Mouse (Mus musculus) cerebellum, adult 2 months (tissue): ENCODE measurements around the gene Timp4. TPM values are rescaled to one million over a fixed set of nuclear protein-coding genes. Genes with fewer than 3 reads are reported as not detected.

Experiments
- DNase-seq, 2 experiments: peaks; one replicate each; pipeline ENCODE4 v3.0.0; 2021
- H3K27ac ChIP-seq: fragments of 200-500 bp; 2 replicates; pipeline ENCODE4 v1.5.1; 2012; ENCODE audit warnings: low read length, control low read depth, inconsistent platforms; ENCODE audit not compliant: insufficient read depth
- H3K27me3 ChIP-seq: fragments of 200-500 bp; 2 replicates; pipeline ENCODE4 v1.6.1; 2012; ENCODE audit warnings: inconsistent platforms, mild to moderate bottlenecking, low read length, moderate library complexity; ENCODE audit not compliant: control insufficient read depth, insufficient read depth
- H3K4me1 ChIP-seq: fragments of 200-500 bp; 2 replicates; pipeline ENCODE4 v1.6.1; 2011; ENCODE audit warnings: low read length; ENCODE audit not compliant: control insufficient read depth, insufficient read depth
- H3K4me3 ChIP-seq: fragments of 200-500 bp; replicated peaks from 2 replicates; pipeline ENCODE3; 2011; ENCODE audit warnings: mild to moderate bottlenecking, low read depth, low read length, control low read depth; ENCODE audit not compliant: insufficient read depth
- CTCF ChIP-seq: fragments of 200-500 bp; IDR thresholded peaks from 2 replicates; pipeline ENCODE4 v1.5.1; 2011; ENCODE audit warnings: low read depth, mild to moderate bottlenecking, control low read depth, low read length, moderate library complexity, borderline replicate concordance; ENCODE audit not compliant: insufficient read depth
- POLR2A ChIP-seq: fragments of 200-500 bp; IDR thresholded peaks from 2 replicates; pipeline ENCODE4 v1.6.1; 2011; ENCODE audit warnings: low read length, control low read depth, borderline replicate concordance; ENCODE audit not compliant: insufficient read depth
- WGBS: fragments of 180-500 bp; shearing (Covaris S2); methylation state at CpG from one replicate; pipeline ENCODE4 v1.1.7; 2018; 5-methylcytosine and 5-hydroxymethylcytosine counted together
- polyA plus RNA-seq: library from polyadenylated mRNA; depleted of rRNA; stranded (reverse); fragments of >200 nt; gene quantifications from 2 replicates; pipeline ENCODE4 v1.2.3, GENCODE M21; 2012

Timp4 gene
- polyA plus RNA-seq, 1 experiment, result 111 TPM

DNA sequence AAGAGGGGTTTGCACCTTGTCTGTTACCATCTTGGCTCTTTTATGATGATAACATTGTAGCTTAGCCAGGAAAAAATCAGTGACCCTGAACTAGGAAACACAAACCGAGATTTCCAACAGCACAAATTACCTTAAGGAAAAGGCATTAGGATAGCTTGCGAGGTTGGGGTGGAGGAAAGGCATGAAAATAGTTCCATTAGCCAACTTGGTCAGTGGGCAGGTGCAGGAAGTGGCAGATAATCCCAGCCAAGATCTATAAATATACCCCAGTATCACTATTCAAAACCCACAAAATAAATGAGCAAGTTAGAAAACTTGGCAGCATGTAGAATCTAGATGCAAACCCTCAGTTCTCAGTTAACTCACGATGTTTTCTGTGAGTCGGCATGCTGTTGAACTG lies 20.2 kb downstream of the Timp4 start:
- 6% methylated on average over 4 of the region's 4 CpGs for WGBS
- Histone ChIP-seq H3K4me1 (peaks cover 39% of the 10 kb centered on the region), H3K27ac (no peak overlapping the region), H3K27me3 (no peaks in the 10 kb centered on the region), H3K4me3 (no peak overlapping the region)
- DNase-seq, result peak in 1 of 2 experiments; percentile 62
- no peak for TF ChIP-seq CTCF
- TF ChIP-seq POLR2A, result no peak

- H3K4me1 ChIP-seq, result peaks cover 45% of the 10 kb centered on the region
- DNase-seq, result no peak
- no peak for TF ChIP-seq POLR2A
- TF ChIP-seq CTCF, result no peak
- no peaks in the 10 kb centered on the region for H3K27me3 ChIP-seq
- no peak overlapping the region for H3K4me3 ChIP-seq
- 75% methylated on average over 3 of the region's 3 CpGs for WGBS
- no peak overlapping the region for H3K27ac ChIP-seq
Measured at GRCm38 (mm10) chr6:115230557-115230956, 21.4 kb downstream of the Timp4 start.

DNA sequence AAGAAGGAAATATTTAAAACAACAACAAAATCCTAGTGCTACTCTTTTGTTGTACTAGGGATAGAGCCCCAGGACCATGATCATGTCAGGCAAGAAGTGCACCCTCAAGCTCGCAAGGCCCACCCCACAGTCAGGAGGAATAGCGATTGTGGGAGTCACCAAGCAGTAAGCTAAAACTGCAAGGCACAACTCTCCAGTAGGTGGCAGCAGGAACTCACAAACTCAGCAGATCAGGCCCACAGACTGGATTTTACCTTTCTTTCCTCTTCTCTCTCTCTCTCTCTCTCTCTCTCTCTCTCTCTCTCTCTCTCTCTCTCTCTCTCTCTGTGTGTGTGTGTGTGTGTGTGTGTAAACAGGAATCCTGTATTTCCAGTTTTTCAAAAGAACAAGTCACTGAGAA lies 24.5 kb downstream of the Timp4 start:
- peaks cover 40% of the 10 kb centered on the region; the same call in 1 of the 2 replicates for H3K4me1 ChIP-seq
- peak; percentile 83 to 86 for DNase-seq
- no peak overlapping the region for H3K27ac ChIP-seq
- 16% methylated on average over 2 of the region's 2 CpGs for WGBS
- TF ChIP-seq CTCF (peak; percentile 89), POLR2A (no peak)
- H3K4me3 ChIP-seq, result no peak overlapping the region
- no peaks in the 10 kb centered on the region for H3K27me3 ChIP-seq

GRCm38 (mm10) chr6:115227043-115227442 lies 25.0 kb downstream of the Timp4 start, which contains the start of gene Gm17482:
TSS of gene Gm17482 (plus strand) at chr6:115227343.
- peak within 1 kb of the TSS; percentile 48; the same call in 1 of the 2 replicates for H3K27ac ChIP-seq
- no peak within 1 kb of the TSS for H3K4me3 ChIP-seq
- H3K27me3 ChIP-seq, result no peaks in the 10 kb centered on the region
- H3K4me1 ChIP-seq, result peaks cover 40% of the 10 kb centered on the region; the same call in 1 of the 2 replicates
- no peak for TF ChIP-seq CTCF
- TF ChIP-seq POLR2A, result no peak
- 89% methylated on average over 4 of the region's 4 CpGs for WGBS
- DNase-seq, result no peak

DNA sequence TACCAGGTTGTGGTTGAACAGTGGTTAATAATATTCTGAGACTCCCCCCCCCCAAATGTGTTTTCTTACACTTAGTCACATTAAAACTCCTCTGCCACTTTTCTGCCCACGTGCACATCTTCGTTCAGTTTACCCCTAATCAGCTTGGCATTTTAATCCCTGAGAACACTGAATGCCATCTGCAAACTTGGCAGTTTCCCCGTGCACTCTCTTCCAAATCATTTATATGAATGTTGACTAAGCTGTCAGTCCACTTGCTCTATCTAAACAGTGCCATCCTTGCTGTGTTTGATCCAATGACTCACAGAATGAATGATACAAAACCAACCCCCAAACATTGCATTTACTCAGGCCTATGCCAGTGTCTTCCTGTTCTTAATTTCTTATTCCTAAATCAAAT lies 26.5 kb downstream of the Timp4 start:
- Histone ChIP-seq H3K4me3 (no peak overlapping the region), H3K27ac (peak overlapping the region; percentile 52; the same call in 1 of the 2 replicates), H3K27me3 (no peaks in the 10 kb centered on the region), H3K4me1 (peaks cover 43% of the 10 kb centered on the region)
- DNase-seq, result peak; percentile 78 to 92
- TF ChIP-seq POLR2A, result no peak
- TF ChIP-seq CTCF, result no peak
- WGBS, result 9% methylated on average over 3 of the region's 3 CpGs

DNA sequence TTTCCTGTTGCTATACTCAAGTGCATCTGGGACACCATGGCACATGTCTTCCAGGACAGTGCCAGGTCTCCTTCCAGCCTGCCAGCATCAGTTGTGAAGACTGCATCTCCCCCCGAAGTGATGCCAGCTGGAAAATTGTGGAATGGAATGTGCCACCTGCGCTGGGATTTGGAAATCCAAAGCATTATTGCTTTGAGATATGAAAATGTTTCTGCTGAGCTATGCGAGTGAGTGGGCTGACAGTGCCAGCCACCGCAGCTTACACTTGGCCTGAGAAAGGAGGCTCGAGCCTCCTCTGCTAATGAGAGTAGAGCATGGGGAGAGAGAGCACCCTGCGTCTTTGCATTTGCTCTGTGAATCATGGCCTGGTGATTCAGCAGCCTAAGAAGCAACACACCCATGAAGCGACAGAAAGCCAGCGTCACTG lies 30.8 kb downstream of the Timp4 start:
- DNase-seq, result peak; percentile 68 to 76
- TF ChIP-seq CTCF (no peak), POLR2A (no peak)
- 5% methylated on average over 8 of the region's 8 CpGs for WGBS
- H3K4me1 ChIP-seq, result peaks cover 28% of the 10 kb centered on the region
- H3K4me3 ChIP-seq, result no peak overlapping the region
- H3K27me3 ChIP-seq, result no peaks in the 10 kb centered on the region
- H3K27ac ChIP-seq, result peak overlapping the region; percentile 81

GRCm38 (mm10) chr6:115213129-115213528 lies 38.9 kb downstream of the Timp4 start:
- Histone ChIP-seq H3K4me1 (peaks cover 14% of the 10 kb centered on the region; the same call in 1 of the 2 replicates), H3K27me3 (no peaks in the 10 kb centered on the region), H3K4me3 (no peak overlapping the region), H3K27ac (no peak overlapping the region)
- TF ChIP-seq CTCF (no peak), POLR2A (no peak)
- DNase-seq, result no peak
- 48% methylated on average over 5 of the region's 5 CpGs for WGBS

DNA sequence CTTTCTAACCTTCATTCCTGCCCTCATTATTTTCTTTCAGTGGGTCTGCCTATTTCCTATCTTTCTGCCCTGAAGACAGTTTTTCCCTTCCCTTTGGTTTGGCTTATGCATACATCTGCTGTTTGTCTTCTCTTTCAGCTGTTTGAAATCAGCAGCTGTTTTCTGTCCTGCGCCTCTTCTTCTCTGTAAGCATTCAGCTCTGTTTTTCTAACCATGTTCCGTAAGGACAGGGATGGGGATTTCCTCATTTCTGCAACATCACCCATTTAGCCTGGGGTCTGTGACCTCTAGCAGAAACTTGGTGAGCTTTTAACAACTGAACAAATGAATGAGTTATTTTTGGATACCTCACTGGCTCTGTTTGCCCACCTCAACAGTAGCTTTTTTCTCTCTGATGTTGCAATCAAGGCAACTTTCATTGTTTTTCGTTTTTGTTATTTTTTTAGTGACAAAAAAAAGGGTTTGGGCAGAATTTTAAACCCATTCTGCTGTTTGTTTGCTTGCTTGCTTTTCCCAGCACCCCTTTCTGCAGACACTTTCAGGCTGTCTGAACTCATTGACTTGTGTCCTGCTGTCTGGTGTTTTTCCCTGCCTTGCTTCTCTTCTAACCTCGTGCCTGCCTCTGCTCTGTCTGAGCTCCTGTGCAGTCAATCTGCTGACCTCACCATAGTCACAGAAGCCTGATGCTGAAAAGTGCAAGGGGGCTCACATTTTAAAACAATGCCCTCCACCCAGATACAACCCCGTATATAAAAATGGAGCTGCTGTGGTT lies 39.7 kb downstream of the Timp4 start:
- H3K27ac ChIP-seq, result no peak overlapping the region
- H3K27me3 ChIP-seq, result no peaks in the 10 kb centered on the region
- peaks cover 14% of the 10 kb centered on the region; the same call in 1 of the 2 replicates for H3K4me1 ChIP-seq
- no peak for DNase-seq
- no peak for TF ChIP-seq CTCF
- TF ChIP-seq POLR2A, result no peak
- 74% methylated on average over 5 of the region's 5 CpGs for WGBS
- no peak overlapping the region for H3K4me3 ChIP-seq
